26 mouse cellular contexts compared by ENCODE assay signal in the genomic region with DNA sequence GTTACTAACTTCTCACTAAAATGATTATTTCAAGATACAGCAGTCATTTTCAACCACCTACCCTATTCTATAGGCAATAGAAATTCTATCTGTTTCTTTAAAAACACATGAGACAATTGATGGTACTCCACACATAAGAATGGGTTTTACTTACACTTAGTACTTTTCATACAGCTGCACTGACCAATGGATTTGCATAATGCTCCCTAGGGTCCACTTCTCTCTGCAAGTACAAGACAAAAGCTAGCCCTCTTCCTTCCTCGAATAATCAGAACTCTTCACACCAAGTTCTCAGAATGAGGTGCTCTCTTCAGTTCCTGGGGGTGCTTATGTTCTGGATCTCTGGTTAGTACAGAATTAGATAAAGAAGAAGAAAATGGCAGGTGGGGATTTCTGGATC.
"Had no signal": no experiment of that assay in that cellular context is flagged by ENCODE, and none has a peak within 500 bp of the region (broad histone marks: within the 10 kb centered on the region; RNA-seq: fewer than 3 reads in every experiment).

No protein-coding gene starts in this region.

- DNase-seq: gastrocnemius, postnatal 14 days; gastrocnemius, postnatal 36 days; heart, adult 11 months; heart, adult 2 months; heart, postnatal 14 days; heart, postnatal 36 days; kidney, adult 11 months; kidney, adult 2 months; kidney, adult 9 months; kidney, postnatal 14 days; kidney, postnatal 36 days; layer of hippocampus, adult 9-11 months; layer of hippocampus, postnatal 36 days; liver; liver, embryonic 13.5 days had no signal

- H3K4me2 ChIP-seq: heart, embryonic 11.5 days; heart, embryonic 13.5 days; heart, embryonic 15.5 days; hindbrain, embryonic 13.5 days; hindbrain, embryonic 15.5 days; kidney, embryonic 15.5 days; limb, embryonic 12.5 days; liver, embryonic 13.5 days had no signal

- H3K4me1 ChIP-seq: heart, embryonic 13.5 days; heart, embryonic 15.5 days; hindbrain, embryonic 13.5 days; hindbrain, embryonic 15.5 days; kidney, embryonic 15.5 days; limb, embryonic 10.5 days; limb, embryonic 12.5 days; liver, embryonic 13.5 days had no signal

- H3K4me3 ChIP-seq: heart, adult 2 months; heart, embryonic 13.5 days; heart, embryonic 15.5 days; hindbrain, embryonic 13.5 days; hindbrain, embryonic 15.5 days; kidney, embryonic 15.5 days; limb, embryonic 10.5 days; limb, embryonic 12.5 days; liver, embryonic 13.5 days had no signal

- ATAC-seq: hindbrain, postnatal 0 days; intestine, embryonic 16.5 days had no signal

- H3K9ac ChIP-seq: heart, embryonic 13.5 days; heart, embryonic 15.5 days; hindbrain, embryonic 13.5 days; hindbrain, embryonic 15.5 days; kidney, embryonic 15.5 days; limb, embryonic 12.5 days; liver, embryonic 13.5 days had no signal

- H3K27me3 ChIP-seq: heart, embryonic 13.5 days; heart, embryonic 15.5 days; hindbrain, embryonic 13.5 days; hindbrain, embryonic 15.5 days; kidney, embryonic 15.5 days; limb, embryonic 12.5 days; liver, embryonic 13.5 days had no signal

- H3K36me3 ChIP-seq: heart, embryonic 13.5 days; heart, embryonic 15.5 days; hindbrain, embryonic 13.5 days; hindbrain, embryonic 15.5 days; kidney, embryonic 15.5 days; limb, embryonic 10.5 days; limb, embryonic 12.5 days; liver, embryonic 13.5 days had no signal

- H3K9me3 ChIP-seq: heart, embryonic 13.5 days; heart, embryonic 15.5 days; hindbrain, embryonic 13.5 days; hindbrain, embryonic 15.5 days; kidney, embryonic 15.5 days; limb, embryonic 10.5 days; limb, embryonic 12.5 days; liver, embryonic 13.5 days had no signal

- H3K27ac ChIP-seq: heart, adult 2 months; heart, embryonic 13.5 days; heart, embryonic 15.5 days; hindbrain, embryonic 13.5 days; hindbrain, embryonic 15.5 days; hindbrain, postnatal 0 days; kidney, embryonic 15.5 days; kidney, postnatal 0 days; limb, embryonic 10.5 days; limb, embryonic 12.5 days; liver, embryonic 13.5 days had no signal
